Mouse (Mus musculus) bone marrow macrophage, adult 2 months (primary cell): ENCODE measurements around the gene Nr2e3.

ENCODE experiments used
- CTCF ChIP-seq: IDR thresholded peaks from 2 replicates; pipeline ENCODE4 v1.5.1; 2012; ENCODE audit warnings: low read depth, mild to moderate bottlenecking, low read length, moderate library complexity
- POLR2A ChIP-seq: IDR thresholded peaks from 2 replicates; pipeline ENCODE4 v1.6.1; 2012; ENCODE audit warnings: mild to moderate bottlenecking, low read depth, low read length, borderline replicate concordance

DNA sequence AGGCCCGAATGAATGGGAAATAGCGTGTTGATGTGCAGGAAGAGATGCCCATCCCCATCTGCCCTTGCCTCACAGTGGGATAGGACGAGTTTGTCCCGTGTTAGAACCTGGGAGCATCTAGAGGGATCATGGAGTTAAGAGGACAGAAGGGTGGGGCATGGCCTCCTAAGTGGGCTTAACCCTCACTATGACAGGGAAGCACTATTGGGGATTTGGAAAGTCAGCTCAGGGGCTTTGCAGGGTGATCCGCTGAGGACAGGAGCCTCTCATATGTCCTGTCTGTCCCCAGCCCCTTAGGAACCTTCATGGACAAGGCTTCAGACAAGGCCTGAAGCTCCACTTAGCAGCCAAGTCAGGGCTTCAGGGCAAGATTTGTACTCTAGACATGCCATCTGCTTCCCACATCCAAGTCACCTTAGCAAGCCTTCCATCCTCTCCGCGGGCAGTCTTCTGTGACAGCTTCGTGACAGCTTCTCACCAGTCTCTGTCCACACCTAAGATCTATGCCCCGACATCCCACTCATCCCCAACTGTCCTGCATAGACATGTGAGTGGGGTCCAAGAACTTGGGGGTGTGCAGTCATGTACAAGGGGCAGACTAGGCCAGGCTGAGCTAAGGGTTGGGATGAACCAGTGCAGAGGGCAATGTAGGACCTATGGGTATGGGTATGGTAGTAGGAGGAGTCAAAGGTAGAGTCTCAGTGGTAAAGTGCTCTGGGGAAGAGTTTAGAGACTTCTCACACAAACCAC lies 9.3 kb downstream of the Nr2e3 start:
- TF ChIP-seq CTCF (no peak), POLR2A (no peak)
